Comparison of ENCODE assay signal across 7 mouse cellular contexts in the genomic region with DNA sequence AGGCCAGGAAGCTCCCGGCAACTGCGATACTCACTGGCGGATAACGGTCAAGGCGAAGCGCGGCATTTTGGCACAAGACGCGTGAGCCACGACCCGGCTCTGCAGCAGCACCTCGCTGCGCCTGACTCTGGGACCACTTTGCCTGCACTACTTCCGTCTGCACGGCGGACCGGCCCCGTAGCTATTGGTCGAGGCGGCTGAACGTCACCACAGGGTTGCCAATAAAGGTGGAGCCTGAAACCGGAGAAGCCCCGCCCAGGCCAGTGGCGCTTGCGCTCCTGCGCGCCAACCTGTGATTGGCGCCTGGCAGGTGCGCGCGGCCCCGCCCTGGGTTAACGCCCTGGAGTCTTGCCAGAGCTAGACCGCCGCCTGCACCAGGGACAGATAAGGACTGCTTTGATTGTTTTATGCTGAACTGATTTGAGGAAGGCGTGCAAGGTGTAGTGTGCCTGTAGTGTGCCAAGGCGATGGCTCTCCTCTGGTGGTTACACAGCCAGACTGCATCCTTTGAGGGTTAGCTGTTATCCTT. TPM values are rescaled to one million over a fixed set of nuclear protein-coding genes. Genes with fewer than 3 reads are reported as not detected.
DNase-seq lines count a peak whose midpoint lies in the region; ATAC-seq lines count a peak whose summit lies in the region.

A gene (minus strand): TSS at position 156 of the 529 bp plus-strand sequence.

- under 1% methylated on average over 37 of the region's 37 CpGs for WGBS in intestine, embryonic 15.5 days
- WGBS in midbrain, embryonic 10.5 days = under 1% methylated on average over 37 of the region's 37 CpGs

- no peaks in the 10 kb centered on the region for H3K27me3 ChIP-seq in intestine, embryonic 15.5 days (replicated peaks)
- H3K27me3 ChIP-seq in midbrain, embryonic 10.5 days (ENCODE audit: low read depth, poor library complexity, severe bottlenecking) = no peaks in the 10 kb centered on the region

- H3K4me2 ChIP-seq in intestine, embryonic 15.5 days (replicated peaks) = peak within 1 kb of the TSS; percentile 84

- H3K9me3 ChIP-seq in intestine, embryonic 15.5 days = no peaks in the 10 kb centered on the region
- H3K9me3 ChIP-seq in midbrain, embryonic 10.5 days (replicated peaks) = no peaks in the 10 kb centered on the region

- peaks cover 6% of the 10 kb centered on the region; the same call in 1 of the 2 replicates for H3K4me1 ChIP-seq in intestine, embryonic 15.5 days (replicated peaks)
- H3K4me1 ChIP-seq in midbrain, embryonic 10.5 days = peaks cover 25% of the 10 kb centered on the region

- ATAC-seq in intestine, embryonic 15.5 days = peak; percentile 99

- intact Hi-C loops in gastrocnemius, postnatal 36 days (cut with DNase I) = loop anchor here (10.0 kb wide), 1 partner anchor 1325 kb away; a partner anchor contains a TSS
- intact Hi-C loops in left cerebral cortex, postnatal 25 days (cut with DNase I) = no loop called here

- peak within 1 kb of the TSS; percentile 57 for H3K4me3 ChIP-seq in intestine, embryonic 15.5 days (replicated peaks)
- peak within 1 kb of the TSS; percentile 73 for H3K4me3 ChIP-seq in midbrain, embryonic 10.5 days

- peak; percentile 97 for DNase-seq in adrenal gland, adult 2 months
- DNase-seq in embryo, embryonic 11.5 days (ENCODE audit: low read depth, low spot score) = peak; percentile 86
- DNase-seq in gastrocnemius, postnatal 36 days = peak; percentile 88 to 89
- DNase-seq in left cerebral cortex, postnatal 25 days (ENCODE audit: low spot score in 2 of 2) = peak; percentile 92 to 97
- DNase-seq in midbrain, embryonic 10.5 days (ENCODE audit: low spot score) = peak; percentile 93
- DNase-seq in right cerebral cortex, postnatal 4 days = peak; percentile 88

- peak within 1 kb of the TSS; percentile 50 for H3K9ac ChIP-seq in intestine, embryonic 15.5 days

- H3K27ac ChIP-seq in intestine, embryonic 15.5 days = no peak within 1 kb of the TSS
- peak within 1 kb of the TSS; percentile 81 for H3K27ac ChIP-seq in midbrain, embryonic 10.5 days (replicated peaks)

- no peaks in the 10 kb centered on the region for H3K36me3 ChIP-seq in intestine, embryonic 15.5 days
- H3K36me3 ChIP-seq in midbrain, embryonic 10.5 days = no peaks in the 10 kb centered on the region

RNA-seq across cellular contexts. Expression of the gene that starts here (rescaled TPM):
- 10 to 100 TPM; 13.2 to 21.9 TPM for total RNA-seq in adrenal gland, adult 2 months (2021)
- 2.2 and 3.0 TPM in 2 replicates for polyA plus RNA-seq in adrenal gland, adult 2 months (2012; rRNA removed)
- 10 to 100 TPM; 80.9 to 85.1 TPM for total RNA-seq in gastrocnemius, postnatal 36 days (2021)
- polyA plus RNA-seq in intestine, embryonic 15.5 days (2015; fragmentation: Nextera tagmentation; extraction: Ambion mirVana) = 5.6 and 7.3 TPM in 2 replicates
- 10 to 100 TPM; 23.6 to 25.9 TPM for total RNA-seq in left cerebral cortex, postnatal 25 days (2021)
- polyA plus RNA-seq in midbrain, embryonic 10.5 days (2016; fragmentation: Nextera tagmentation; extraction: Ambion mirVana) = 6.8 and 8.7 TPM in 2 replicates
